ENCODE assay signal across 22 mouse cellular contexts in the genomic region with DNA sequence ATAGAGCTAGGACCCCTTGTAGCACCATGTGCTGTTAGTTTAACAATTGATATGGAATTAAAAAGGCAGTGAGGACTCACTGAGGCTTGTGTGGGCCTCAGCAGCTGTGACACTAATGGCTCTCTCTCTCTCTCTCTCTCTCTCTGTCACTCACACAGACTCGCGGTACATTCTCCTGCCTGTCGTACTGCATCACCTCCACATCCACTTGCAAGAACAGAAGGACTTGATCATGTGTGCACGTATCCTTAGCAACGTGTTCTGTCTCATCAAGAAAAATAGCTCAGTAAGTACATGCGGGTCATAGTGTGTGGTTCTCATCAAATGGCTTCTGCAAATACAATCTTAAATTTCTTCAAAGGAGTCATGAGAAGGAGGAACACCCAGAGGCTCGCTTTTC.
DNase-seq lines count a peak whose midpoint lies in the region; ATAC-seq lines count a peak whose summit lies in the region.
"Had no signal": no experiment of that assay in that cellular context is flagged by ENCODE, and none has a peak within 500 bp of the region (broad histone marks: within the 10 kb centered on the region; RNA-seq: fewer than 3 reads in every experiment).

No protein-coding gene starts in this region.

- WGBS in forebrain, embryonic 12.5 days = 83% methylated on average over 7 of the region's 7 CpGs
- WGBS in forebrain, embryonic 10.5 days = 93% methylated on average over 7 of the region's 7 CpGs
- 69% methylated on average over 7 of the region's 7 CpGs for WGBS in hindbrain, embryonic 16.5 days
- WGBS in hindbrain, embryonic 14.5 days = 73% methylated on average over 7 of the region's 7 CpGs
- 75% methylated on average over 7 of the region's 7 CpGs for WGBS in midbrain, embryonic 13.5 days
- 76% methylated on average over 7 of the region's 7 CpGs for WGBS in midbrain, embryonic 14.5 days

- H3K27me3 ChIP-seq in forebrain, embryonic 12.5 days = no peaks in the 10 kb centered on the region
- H3K27me3 ChIP-seq in forebrain, embryonic 10.5 days (ENCODE audit: poor library complexity, severe bottlenecking) = no peaks in the 10 kb centered on the region
- H3K27me3 ChIP-seq in hindbrain, embryonic 16.5 days (replicated peaks; ENCODE audit: control insufficient read depth, insufficient read depth, low read length) = no peaks in the 10 kb centered on the region
- no peaks in the 10 kb centered on the region for H3K27me3 ChIP-seq in hindbrain, embryonic 14.5 days (ENCODE audit: control insufficient read depth, insufficient read depth, low read length)
- H3K27me3 ChIP-seq in midbrain, embryonic 13.5 days = no peaks in the 10 kb centered on the region
- no peaks in the 10 kb centered on the region for H3K27me3 ChIP-seq in midbrain, embryonic 14.5 days (ENCODE audit: control insufficient read depth, insufficient read depth, low read length)
- H3K27me3 ChIP-seq: embryonic facial prominence, embryonic 15.5 days; heart, embryonic 13.5 days; hindbrain, embryonic 15.5 days; neural tube, embryonic 13.5 days; stomach, embryonic 15.5 days had no signal

- H3K9me3 ChIP-seq in forebrain, embryonic 12.5 days = no peaks in the 10 kb centered on the region
- H3K9me3 ChIP-seq in forebrain, embryonic 10.5 days = no peaks in the 10 kb centered on the region
- H3K9me3 ChIP-seq in hindbrain, embryonic 16.5 days (ENCODE audit: control insufficient read depth, low read length) = no peaks in the 10 kb centered on the region
- H3K9me3 ChIP-seq in hindbrain, embryonic 14.5 days (ENCODE audit: control insufficient read depth, low read length) = no peaks in the 10 kb centered on the region
- H3K9me3 ChIP-seq in midbrain, embryonic 13.5 days = no peaks in the 10 kb centered on the region
- no peaks in the 10 kb centered on the region for H3K9me3 ChIP-seq in midbrain, embryonic 14.5 days (ENCODE audit: control insufficient read depth, low read length)
- H3K9me3 ChIP-seq: embryonic facial prominence, embryonic 15.5 days; heart, embryonic 13.5 days; hindbrain, embryonic 15.5 days; neural tube, embryonic 13.5 days; stomach, embryonic 15.5 days had no signal

- no peaks in the 10 kb centered on the region for H3K4me1 ChIP-seq in forebrain, embryonic 12.5 days
- H3K4me1 ChIP-seq in forebrain, embryonic 10.5 days = 0 out of 2 replicates have a peak, but pooled peaks cover 3% of the 10 kb centered on the region
- no peaks in the 10 kb centered on the region for H3K4me1 ChIP-seq in hindbrain, embryonic 16.5 days (ENCODE audit: control insufficient read depth, insufficient read depth, low read depth, low read length)
- H3K4me1 ChIP-seq in hindbrain, embryonic 14.5 days (replicated peaks; ENCODE audit: control insufficient read depth, insufficient read depth, low read length) = no peaks in the 10 kb centered on the region
- H3K4me1 ChIP-seq in midbrain, embryonic 13.5 days (replicated peaks) = no peaks in the 10 kb centered on the region
- H3K4me1 ChIP-seq in midbrain, embryonic 14.5 days (ENCODE audit: control insufficient read depth, insufficient read depth, low read length) = no peaks in the 10 kb centered on the region
- H3K4me1 ChIP-seq: embryonic facial prominence, embryonic 15.5 days; heart, embryonic 13.5 days; hindbrain, embryonic 15.5 days; neural tube, embryonic 13.5 days; stomach, embryonic 15.5 days had no signal

- H3K9ac ChIP-seq in forebrain, embryonic 12.5 days = no peak overlapping the region
- H3K9ac ChIP-seq in hindbrain, embryonic 16.5 days (ENCODE audit: low read depth, low read length) = no peak overlapping the region
- no peak overlapping the region for H3K9ac ChIP-seq in hindbrain, embryonic 14.5 days
- H3K9ac ChIP-seq in midbrain, embryonic 13.5 days (replicated peaks) = no peak overlapping the region
- no peak overlapping the region for H3K9ac ChIP-seq in midbrain, embryonic 14.5 days (replicated peaks; ENCODE audit: low read length)
- H3K9ac ChIP-seq: embryonic facial prominence, embryonic 15.5 days; heart, embryonic 13.5 days; hindbrain, embryonic 15.5 days; neural tube, embryonic 13.5 days; stomach, embryonic 15.5 days had no signal

- no peak overlapping the region for H3K4me3 ChIP-seq in forebrain, embryonic 12.5 days (replicated peaks)
- H3K4me3 ChIP-seq in forebrain, embryonic 10.5 days = no peak overlapping the region
- H3K4me3 ChIP-seq in hindbrain, embryonic 16.5 days (ENCODE audit: low read length) = no peak overlapping the region
- no peak overlapping the region for H3K4me3 ChIP-seq in hindbrain, embryonic 14.5 days (replicated peaks; ENCODE audit: low read length)
- no peak overlapping the region for H3K4me3 ChIP-seq in midbrain, embryonic 13.5 days (replicated peaks)
- no peak overlapping the region for H3K4me3 ChIP-seq in midbrain, embryonic 14.5 days (replicated peaks; ENCODE audit: low read depth, low read length)
- H3K4me3 ChIP-seq: embryonic facial prominence, embryonic 15.5 days; heart, adult 2 months; heart, embryonic 13.5 days; hindbrain, embryonic 15.5 days; myocyte; neural tube, embryonic 13.5 days; stomach, embryonic 15.5 days had no signal

- ATAC-seq in forebrain, embryonic 12.5 days (ENCODE audit: low FRiP score) = peak; percentile 39; the same call in 1 of the 2 replicates
- ATAC-seq in hindbrain, embryonic 16.5 days = peak; percentile 50
- no peak for ATAC-seq in hindbrain, embryonic 14.5 days (ENCODE audit: low FRiP score)
- peak; percentile 55 for ATAC-seq in midbrain, embryonic 13.5 days
- ATAC-seq in midbrain, embryonic 14.5 days (ENCODE audit: low FRiP score, low TSS enrichment) = no peak
- ATAC-seq: intestine, embryonic 16.5 days had no signal

- no peak for DNase-seq in forebrain, embryonic 10.5 days (ENCODE audit: extremely low spot score, low spot score)
- no peak for DNase-seq in hindbrain, embryonic 14.5 days (ENCODE audit: low spot score)
- DNase-seq in midbrain, embryonic 14.5 days = no peak
- DNase-seq in B cell, adult 2 months = no peak
- DNase-seq: cerebellum, adult 9-10 months; gastrocnemius, postnatal 25 days; heart, adult 2 months; heart, postnatal 14 days; kidney, postnatal 14 days; right cerebral cortex, adult 18-20 months; right cerebral cortex, postnatal 4 days; thymus, postnatal 25 days had no signal

- H3K36me3 ChIP-seq in forebrain, embryonic 12.5 days (replicated peaks) = no peaks in the 10 kb centered on the region
- H3K36me3 ChIP-seq in forebrain, embryonic 10.5 days (replicated peaks) = 0 out of 2 replicates have a peak, but pooled peaks cover 2% of the 10 kb centered on the region
- H3K36me3 ChIP-seq in hindbrain, embryonic 16.5 days (ENCODE audit: control insufficient read depth, insufficient read depth, low read length) = peaks cover 3% of the 10 kb centered on the region; the same call in 1 of the 2 replicates
- peaks cover 38% of the 10 kb centered on the region for H3K36me3 ChIP-seq in hindbrain, embryonic 14.5 days (replicated peaks; ENCODE audit: control insufficient read depth, insufficient read depth)
- H3K36me3 ChIP-seq in midbrain, embryonic 13.5 days = peaks cover 23% of the 10 kb centered on the region
- peaks cover 16% of the 10 kb centered on the region; the same call in 1 of the 2 replicates for H3K36me3 ChIP-seq in midbrain, embryonic 14.5 days (ENCODE audit: control insufficient read depth, insufficient read depth, low read length)
- H3K36me3 ChIP-seq: embryonic facial prominence, embryonic 15.5 days; stomach, embryonic 15.5 days had no signal

- H3K27ac ChIP-seq in forebrain, embryonic 12.5 days = no peak overlapping the region
- no peak overlapping the region for H3K27ac ChIP-seq in forebrain, embryonic 10.5 days
- H3K27ac ChIP-seq in hindbrain, embryonic 16.5 days (ENCODE audit: low read depth, low read length) = no peak overlapping the region
- H3K27ac ChIP-seq in hindbrain, embryonic 14.5 days = no peak overlapping the region
- no peak overlapping the region for H3K27ac ChIP-seq in midbrain, embryonic 13.5 days
- no peak overlapping the region for H3K27ac ChIP-seq in midbrain, embryonic 14.5 days (replicated peaks; ENCODE audit: low read depth, low read length)
- H3K27ac ChIP-seq: embryonic facial prominence, embryonic 15.5 days; heart, adult 2 months; heart, embryonic 13.5 days; hindbrain, embryonic 15.5 days; neural tube, embryonic 13.5 days; stomach, embryonic 15.5 days had no signal

- no peak overlapping the region for H3K4me2 ChIP-seq in forebrain, embryonic 12.5 days
- no peak overlapping the region for H3K4me2 ChIP-seq in hindbrain, embryonic 16.5 days (ENCODE audit: low read length)
- H3K4me2 ChIP-seq in hindbrain, embryonic 14.5 days (replicated peaks) = no peak overlapping the region
- H3K4me2 ChIP-seq in midbrain, embryonic 13.5 days (replicated peaks) = no peak overlapping the region
- no peak overlapping the region for H3K4me2 ChIP-seq in midbrain, embryonic 14.5 days (ENCODE audit: low read length)
- H3K4me2 ChIP-seq: embryonic facial prominence, embryonic 15.5 days; heart, embryonic 13.5 days; hindbrain, embryonic 15.5 days; neural tube, embryonic 13.5 days; stomach, embryonic 15.5 days had no signal

Comparison
In these comparisons a context has a peak if more than half of its experiments do, and no peak if none do; other contexts are left out.
1. ATAC-seq: peak in forebrain, embryonic 12.5 days (single experiment), hindbrain, embryonic 16.5 days (single experiment) and midbrain, embryonic 13.5 days (single experiment); none in hindbrain, embryonic 14.5 days (single experiment) and midbrain, embryonic 14.5 days (single experiment).